In the genomic region with DNA sequence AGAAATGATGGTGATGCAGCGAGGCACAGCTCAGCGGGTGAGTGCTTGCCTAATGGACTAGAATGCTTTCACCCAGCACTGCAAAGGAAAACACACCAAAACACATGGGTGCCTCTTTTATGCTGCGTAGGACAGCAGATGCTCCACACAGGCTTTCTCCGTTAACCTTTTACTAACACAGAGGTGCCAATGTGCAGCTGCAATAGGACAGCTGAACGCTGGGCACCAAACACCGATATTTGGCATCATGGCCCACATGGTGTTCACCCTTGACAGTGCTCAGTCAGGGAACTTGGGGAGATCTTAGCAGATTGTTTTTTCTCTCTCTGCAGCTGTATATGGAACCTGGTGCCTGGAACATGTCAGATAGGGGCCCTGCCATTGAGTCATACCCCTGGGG, we compare ENCODE assay signal across 14 mouse cellular contexts. TPM values are rescaled to one million over a fixed set of nuclear protein-coding genes. Genes with fewer than 3 reads are reported as not detected.
"Had no signal": no experiment of that assay in that cellular context is flagged by ENCODE, and none has a peak within 500 bp of the region (broad histone marks: within the 10 kb centered on the region; RNA-seq: fewer than 3 reads in every experiment).

No protein-coding gene starts in this region.

- DNase-seq: kidney, adult 9 months; kidney, postnatal 36 days; liver; lung, postnatal 10 days; lung, postnatal 36 days; midbrain, embryonic 14.5 days; right cerebral cortex, adult 18-20 months; thymus, postnatal 25 days had no signal

RNA-seq across cellular contexts. Expression of a gene that starts 20.2 kb away (rescaled TPM):
- polyA plus RNA-seq: hindbrain, embryonic 15.5 days; liver, embryonic 12.5 days; midbrain, embryonic 14.5 days; neural tube, embryonic 15.5 days; small intestine, adult 2 months; stomach, embryonic 16.5 days; testis, adult 2 months had no signal
